Mouse (Mus musculus) CD4-positive naive resting alpha-beta T cell, adult 76 days (primary cell): ENCODE results near the gene Zfp978. TPM values are rescaled to one million over a fixed set of nuclear protein-coding genes. Genes with fewer than 3 reads are reported as not detected.

Experiments
- total RNA-seq: library from RNA; stranded (reverse); gene quantifications from one replicate; pipeline ENCODE4 v1.2.4, GENCODE M21; 2023

Zfp978 gene
- total RNA-seq: 1.3 TPM

DNA sequence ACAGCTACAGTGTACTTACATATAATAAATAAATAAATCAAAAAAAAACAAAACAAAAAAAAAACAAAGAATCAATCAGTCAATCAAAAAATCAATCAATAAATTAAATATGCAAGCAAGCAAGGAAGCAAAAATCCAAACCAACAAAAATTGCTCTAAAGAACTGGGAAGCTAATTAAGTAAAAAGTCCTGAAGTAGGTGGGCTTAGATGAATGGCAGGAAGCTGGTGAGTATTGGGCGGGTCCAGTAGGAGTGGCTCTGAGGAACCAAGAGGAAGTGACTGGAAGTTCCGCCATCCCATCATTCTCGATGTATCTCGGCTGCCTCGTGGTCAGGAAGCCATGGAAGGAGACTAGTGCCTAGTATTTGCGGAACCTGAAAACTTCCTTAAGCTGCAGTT, at the start of gene Zfp978:
Gene Zfp978, plus strand, starts transcription at position 301 of the 400 bp plus-strand sequence.

Other genes with a start within 250 kb of the Zfp978 start
- 4.4 TPM for gene Zfp991, start 229.3 kb upstream of the Zfp978 start, total RNA-seq
- gene Zfp988, start 55.6 kb upstream of the Zfp978 start, total RNA-seq: 0.21 TPM
- gene Zfp982, start 131.1 kb downstream of the Zfp978 start, total RNA-seq: not detected
- not detected for gene Gm16503, start 178.9 kb downstream of the Zfp978 start, total RNA-seq
- gene Zfp985, start 192.0 kb downstream of the Zfp978 start, total RNA-seq: 0.29 TPM